8 mouse cellular contexts compared by ENCODE assay signal in genomic region chr17:79020208-79020983, GRCm38 (mm10). TPM values are rescaled to one million over a fixed set of nuclear protein-coding genes. Genes with fewer than 3 reads are reported as not detected.
DNase-seq lines count a peak whose midpoint lies in the region; ATAC-seq and TF ChIP-seq lines count a peak whose summit lies in the region.

Prkd3 (minus strand) TSS chr17:79020816.

- H3K79me2 ChIP-seq in MEL (ENCODE audit: control insufficient read depth, insufficient read depth, low read length, poor library complexity), result no peaks in the 10 kb centered on the region; the same call in 1 of the 2 replicates

- H3K36me3 ChIP-seq in MEL (ENCODE audit: control insufficient read depth in 1 of 2, insufficient read depth in 2 of 2, low read length in 2 of 2), result peaks cover 0 to 6% of the 10 kb centered on the region in 2 experiments; a peak in 2 of 4 replicates
- H3K36me3 ChIP-seq in hindbrain, embryonic 10.5 days, result 0 out of 2 replicates have a peak, but pooled peaks cover under 1% of the 10 kb centered on the region
- no peaks in the 10 kb centered on the region for H3K36me3 ChIP-seq in lung, embryonic 16.5 days (ENCODE audit: control insufficient read depth, insufficient read depth, low read length)

- TF ChIP-seq EP300 in MEL (IDR thresholded peaks at IDR 0.05; ENCODE audit: low read depth in 1 of 2, low read length in 2 of 2), result no peak

- peak within 1 kb of the TSS; percentile 86 for H3K4me2 ChIP-seq in lung, embryonic 16.5 days (ENCODE audit: low read depth, low read length)

- ATAC-seq in lung, embryonic 16.5 days (ENCODE audit: low read depth), result peak; percentile 95

- no peak for TF ChIP-seq CTCF in MEL (IDR thresholded peaks at IDR 0.05 in 2 of 3, conservative IDR thresholded peaks at IDR 0.05 in 1 of 3; ENCODE audit: control insufficient read depth in 1 of 3, insufficient read depth in 1 of 3, low read depth in 2 of 3, low read length in 3 of 3, poor library complexity in 1 of 3, severe bottlenecking in 1 of 3)
- no peak for TF ChIP-seq CTCF in olfactory bulb, adult 2 months (IDR thresholded peaks at IDR 0.05; ENCODE audit: insufficient read depth, low read depth, low read length)

- H3K9ac ChIP-seq in MEL (ENCODE audit: control insufficient read depth, low read depth, low read length, poor library complexity, severe bottlenecking), result peak within 1 kb of the TSS; percentile 71
- peak within 1 kb of the TSS; percentile 96 for H3K9ac ChIP-seq in lung, embryonic 16.5 days (ENCODE audit: low read length)

- no peaks in the 10 kb centered on the region; a peak in 1 of 4 replicates for H3K27me3 ChIP-seq in MEL (ENCODE audit: control insufficient read depth in 1 of 2, insufficient read depth in 2 of 2, low read length in 2 of 2)
- H3K27me3 ChIP-seq in hindbrain, embryonic 10.5 days (ENCODE audit: insufficient read depth, poor library complexity, severe bottlenecking), result peaks cover 20% of the 10 kb centered on the region
- no peaks in the 10 kb centered on the region for H3K27me3 ChIP-seq in lung, embryonic 16.5 days (ENCODE audit: control insufficient read depth, insufficient read depth, low read depth, low read length)

- TF ChIP-seq POLR2A in MEL (IDR thresholded peaks at IDR 0.05; ENCODE audit: control insufficient read depth in 1 of 2, insufficient read depth in 1 of 2, low read depth in 1 of 2, low read length in 2 of 2, poor library complexity in 1 of 2), result no peak
- no peak for TF ChIP-seq POLR2A in olfactory bulb, adult 2 months (IDR thresholded peaks at IDR 0.05; ENCODE audit: insufficient read depth, low read depth, low read length)

- under 1% methylated on average over 100 of the region's 113 CpGs for WGBS in hindbrain, embryonic 10.5 days
- under 1% methylated on average over 64 of the region's 113 CpGs for WGBS in lung, embryonic 16.5 days
- WGBS in olfactory bulb, adult 2 months, result 2% methylated on average over 100 of the region's 113 CpGs

- peak; percentile 22 for DNase-seq in MEL (ENCODE audit: low read depth, low spot score)
- peak; percentile 8 for DNase-seq in cerebellum, adult 9-11 months
- DNase-seq in frontal cortex, postnatal 10 days (ENCODE audit: low spot score in 2 of 2), result peak; percentile 20 to 62
- peak; percentile 82 for DNase-seq in hindbrain, embryonic 10.5 days (ENCODE audit: low spot score)
- peak; percentile 66 to 69 for DNase-seq in layer of hippocampus, postnatal 10 days (ENCODE audit: low spot score in 2 of 2)
- peak; percentile 74 to 78 for DNase-seq in thymus, postnatal 10 days (ENCODE audit: low spot score in 2 of 2)

- no peak within 1 kb of the TSS; the same call in 1 of the 2 replicates for H3K27ac ChIP-seq in MEL (ENCODE audit: control insufficient read depth, low read depth, low read length)
- peak within 1 kb of the TSS; percentile 98 for H3K27ac ChIP-seq in hindbrain, embryonic 10.5 days
- peak within 1 kb of the TSS; percentile 88 for H3K27ac ChIP-seq in lung, embryonic 16.5 days (ENCODE audit: low read length)
- no peak within 1 kb of the TSS for H3K27ac ChIP-seq in olfactory bulb, adult 2 months (ENCODE audit: insufficient read depth, low read depth, low read length)

- no peaks in the 10 kb centered on the region for H3K9me3 ChIP-seq in MEL (replicated peaks; ENCODE audit: insufficient read depth, low read length)
- no peaks in the 10 kb centered on the region for H3K9me3 ChIP-seq in hindbrain, embryonic 10.5 days
- no peaks in the 10 kb centered on the region for H3K9me3 ChIP-seq in lung, embryonic 16.5 days (ENCODE audit: control insufficient read depth, low read length)

- peaks cover 1 to 3% of the 10 kb centered on the region in 2 experiments; a peak in 3 of 4 replicates for H3K4me1 ChIP-seq in MEL (ENCODE audit: control insufficient read depth in 1 of 2, insufficient read depth in 2 of 2, low read length in 2 of 2)
- H3K4me1 ChIP-seq in hindbrain, embryonic 10.5 days (replicated peaks), result peaks cover 25% of the 10 kb centered on the region
- H3K4me1 ChIP-seq in lung, embryonic 16.5 days (replicated peaks; ENCODE audit: control insufficient read depth, insufficient read depth, low read length), result peaks cover 18% of the 10 kb centered on the region
- peaks cover 7% of the 10 kb centered on the region; the same call in 1 of the 2 replicates for H3K4me1 ChIP-seq in olfactory bulb, adult 2 months (ENCODE audit: control insufficient read depth, insufficient read depth, low read length)

- TF ChIP-seq RAD21 in MEL (IDR thresholded peaks at IDR 0.05; ENCODE audit: low read depth, low read length), result no peak

- peak within 1 kb of the TSS; percentile 67 to 70 for H3K4me3 ChIP-seq in MEL (ENCODE audit: control insufficient read depth in 1 of 2, insufficient read depth in 1 of 2, low read depth in 2 of 2, low read length in 2 of 2)
- peak within 1 kb of the TSS; percentile 88 for H3K4me3 ChIP-seq in hindbrain, embryonic 10.5 days
- H3K4me3 ChIP-seq in lung, embryonic 16.5 days (ENCODE audit: low read length), result peak within 1 kb of the TSS; percentile 92
- H3K4me3 ChIP-seq in olfactory bulb, adult 2 months (ENCODE audit: insufficient read depth, low read depth, low read length), result peak within 1 kb of the TSS; percentile 98

TF ChIP-seq in MEL, 35 proteins besides CTCF, POLR2A, EP300 and RAD21:
- TF ChIP-seq POLR2AphosphoS2 (IDR thresholded peaks at IDR 0.05; ENCODE audit: low read length), result no peak
- peak; percentile 68; the same call in 1 of the 2 replicates for TF ChIP-seq HCFC1 (IDR thresholded peaks at IDR 0.05; ENCODE audit: low read depth, low read length)

RNA-seq across cellular contexts. Expression of gene Prkd3, which starts in this region (rescaled TPM):
- total RNA-seq in MEL (2012; rRNA removed), result 4.8 TPM in 2 replicates
- polyA plus RNA-seq in MEL (2012; ENCODE audit: insufficient read depth in 1 of 2, insufficient read length in 2 of 2, low read depth in 1 of 2, low replicate concordance in 2 of 2, missing spikeins in 1 of 2), result 1 to 10 TPM in 1 of 2 experiments, not detected in 1; 5.7 TPM
- 34.4 and 42.7 TPM in 2 replicates for polyA plus RNA-seq in hindbrain, embryonic 10.5 days (2016; fragmentation: Nextera tagmentation; extraction: Ambion mirVana)
- 10 to 100 TPM; 17.2 to 18.8 TPM for total RNA-seq in layer of hippocampus, postnatal 10 days (2021)
- polyA plus RNA-seq in lung, embryonic 16.5 days (2015; fragmentation: Nextera tagmentation; extraction: Ambion mirVana), result 42.5 and 43.6 TPM in 2 replicates
- polyA plus RNA-seq in olfactory bulb, adult 2 months (2012; ENCODE audit: insufficient read depth, insufficient read length, low replicate concordance, missing spikeins), result not detected in 2 replicates

Comparison
In these comparisons a context has a peak if more than half of its experiments do, and no peak if none do; other contexts are left out.
1. DNase-seq: peak in every context shown above with its lines; median percentile 82 in hindbrain, embryonic 10.5 days; 76 in thymus, postnatal 10 days; 68 in layer of hippocampus, postnatal 10 days; 41 in frontal cortex, postnatal 10 days; 22 in MEL; 8 in cerebellum, adult 9-11 months.
2. H3K27ac ChIP-seq: peak in hindbrain, embryonic 10.5 days (single experiment) and lung, embryonic 16.5 days (single experiment); none in MEL (single experiment) and olfactory bulb, adult 2 months (single experiment).
3. Peak in every context shown above with its lines, with median percentiles within 50 percentile points of each other: H3K4me3 ChIP-seq.